Mouse (Mus musculus) left cerebral cortex, adult 18-20 months (tissue): ENCODE measurements around the gene Zfp85. TPM values are rescaled to one million over a fixed set of nuclear protein-coding genes. Genes with fewer than 3 reads are reported as not detected.
"Not testable (repeated sequence)": the region's sequence is repeated elsewhere in the genome, so short reads cannot be mapped to it uniquely, and the experiment has no call there.

ENCODE experiments used
- DNase-seq, 2 experiments: peaks; one replicate each; pipeline ENCODE4 v3.0.0; 2021 to 2022; ENCODE audit warnings: low spot score in 2 of 2, mixed read lengths in 1 of 2
- long read RNA-seq, 2 experiments: library from polyadenylated mRNA; stranded (forward); transcript quantifications; one replicate each; pipeline ENCODE4 v2.0.0; 2021
- total RNA-seq, 2 experiments: library from RNA; stranded (reverse); gene quantifications; 2 replicates each; pipeline ENCODE4 v1.2.3; 2021

Zfp85 gene
- 1 to 10 TPM; 6.6 to 7.2 TPM for total RNA-seq
- long read RNA-seq, experiment 1, partial matches to known transcripts, result 0 of 4 reads
- long read RNA-seq, experiment 1, other reads (novel, unspliced or antisense), result 2 of 4 reads
- long read RNA-seq, experiment 2, partial matches to known transcripts, result 0 of 2 reads
- long read RNA-seq, experiment 2, other reads (novel, unspliced or antisense), result 0 of 2 reads

GRCm38 (mm10) chr13:67754333-67755306, at the start of gene Zfp85:
Gene Zfp85 (minus strand): TSS chr13:67755228.
- DNase-seq, result peak; percentile 48 to 51

DNA sequence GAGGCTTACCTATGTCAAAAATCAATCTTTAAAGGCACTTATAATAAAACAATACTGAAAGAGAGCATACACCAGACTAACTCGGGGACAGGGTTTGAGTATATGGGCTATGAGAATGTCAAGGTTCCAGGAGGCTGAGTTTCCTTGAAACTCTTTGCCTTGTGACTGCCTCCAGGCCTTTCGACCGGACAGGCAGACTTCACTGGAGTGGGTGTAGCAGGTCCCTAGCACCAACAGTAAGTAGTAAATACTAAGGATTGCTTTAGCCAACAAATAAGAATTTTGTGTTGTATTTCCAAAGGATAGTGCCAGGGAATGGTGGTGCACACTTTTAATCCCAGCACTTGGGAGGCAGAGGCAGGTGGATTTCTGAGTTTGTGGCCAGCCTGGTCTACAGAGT, 44.1 kb upstream of the Zfp85 start:
- not testable (repeated sequence) for DNase-seq

GRCm38 (mm10) chr13:67798618-67799017, 43.6 kb upstream of the Zfp85 start:
- DNase-seq, result no peak

- DNase-seq, result no peak
These were observed 37.0 kb upstream of the Zfp85 start for GRCm38 (mm10) chr13:67791921-67792455.

GRCm38 (mm10) chr13:67779265-67780221, 24.5 kb upstream of the Zfp85 start, which contains the start of gene Zfp493:
Gene Zfp493 (plus strand): TSS chr13:67779693.
- DNase-seq, result peak; percentile 60 to 63

DNA sequence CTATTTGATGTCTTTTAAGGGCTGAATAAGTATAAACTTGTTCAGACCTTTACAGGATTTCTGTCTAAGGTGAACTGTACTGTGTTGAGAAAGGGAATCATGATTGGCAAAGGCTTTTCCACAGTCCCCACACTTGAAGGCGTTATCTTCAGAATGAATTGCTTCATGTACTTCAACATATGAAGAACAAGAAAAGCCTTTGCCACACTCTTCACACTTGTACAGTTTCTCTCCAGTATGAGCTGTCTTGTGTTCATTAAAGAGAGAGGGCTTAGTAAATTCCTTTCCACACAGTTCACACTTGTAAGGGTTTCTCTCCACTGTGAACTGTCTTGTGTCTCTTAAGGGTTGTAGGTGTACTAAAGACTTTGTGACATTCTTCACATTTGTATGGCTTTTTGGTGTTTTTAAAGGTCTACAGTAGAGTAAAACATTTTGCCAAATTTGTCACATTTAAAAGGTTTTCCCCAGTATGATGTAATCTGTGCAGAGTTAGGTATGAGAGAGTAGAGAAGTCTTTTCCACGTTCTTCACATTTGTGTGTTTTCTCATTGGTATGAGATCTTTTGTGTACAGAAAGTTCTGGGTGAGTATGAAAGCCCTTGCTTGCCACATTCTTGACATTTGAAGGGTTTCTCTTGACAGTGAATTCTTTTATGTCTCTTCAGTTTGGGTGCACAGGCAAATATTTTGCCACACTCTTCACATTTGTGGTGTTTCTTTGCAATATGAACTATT, 8.2 kb upstream of the Zfp85 start:
- no peak for DNase-seq

- no peak for DNase-seq
These were observed 4.9 kb upstream of the Zfp85 start for GRCm38 (mm10) chr13:67759966-67760365.

- DNase-seq, result no peak
These were observed 733 bp upstream of the Zfp85 start for GRCm38 (mm10) chr13:67755761-67756160.

DNA sequence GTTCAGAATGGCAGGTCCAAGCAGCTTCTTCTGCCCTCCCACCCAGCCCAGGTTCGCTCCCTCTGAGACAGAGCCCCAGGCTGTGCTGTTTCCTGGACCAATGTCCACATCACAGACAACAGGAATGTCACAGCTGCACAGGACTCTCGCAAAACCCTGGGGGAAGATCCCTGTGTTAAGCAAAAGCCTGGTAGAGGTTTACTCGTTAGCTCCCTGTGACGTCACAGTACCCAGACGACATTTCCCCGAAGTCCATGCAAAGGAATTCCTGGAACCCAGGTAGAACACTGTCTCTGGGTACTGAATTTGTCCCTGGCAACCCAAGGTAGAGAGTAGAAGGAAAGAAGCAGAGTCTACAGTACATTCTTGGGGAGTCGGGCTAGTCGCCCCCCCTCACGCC, 11.1 kb downstream of the Zfp85 start:
- DNase-seq, result no peak

DNA sequence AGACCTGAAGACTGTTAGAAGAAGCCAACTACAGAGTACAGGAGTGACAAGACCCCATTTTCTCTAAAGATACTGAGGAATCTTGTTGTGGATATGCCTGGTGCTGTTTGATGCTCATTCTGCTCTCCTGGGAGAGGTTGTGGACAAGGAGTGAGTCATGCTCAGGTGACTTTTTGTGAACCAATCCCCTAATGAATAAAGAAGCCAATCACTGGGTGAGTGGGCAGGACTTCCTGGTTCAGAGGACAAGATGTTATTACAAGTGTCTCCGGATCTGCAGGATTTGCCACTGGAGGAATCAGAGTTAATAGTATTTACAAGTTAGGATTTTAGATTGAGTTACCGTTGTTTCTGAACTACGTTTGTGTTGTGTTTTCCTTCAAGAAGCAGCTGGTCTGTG, 12.1 kb downstream of the Zfp85 start:
- no peak for DNase-seq

DNA sequence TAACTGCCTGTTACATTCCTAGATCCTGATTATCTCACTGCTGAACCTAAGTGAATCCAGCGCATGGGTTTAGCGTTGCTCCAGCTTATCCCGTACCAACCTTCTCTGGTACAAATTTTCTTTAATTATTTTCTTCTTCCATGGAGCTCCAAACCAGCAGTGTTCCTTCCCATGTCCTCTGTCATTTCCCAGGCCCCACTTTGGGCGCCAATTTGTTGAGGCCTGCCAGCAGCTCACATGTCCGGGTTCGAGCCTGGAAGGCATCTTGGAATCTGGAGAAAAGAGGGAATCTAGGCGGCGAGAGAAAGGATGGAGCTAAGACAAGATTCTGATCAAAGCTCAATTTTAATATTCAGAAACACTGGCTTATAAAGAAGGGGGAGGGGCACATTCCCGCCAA, 20.6 kb downstream of the Zfp85 start:
- DNase-seq, result not testable (repeated sequence)

DNA sequence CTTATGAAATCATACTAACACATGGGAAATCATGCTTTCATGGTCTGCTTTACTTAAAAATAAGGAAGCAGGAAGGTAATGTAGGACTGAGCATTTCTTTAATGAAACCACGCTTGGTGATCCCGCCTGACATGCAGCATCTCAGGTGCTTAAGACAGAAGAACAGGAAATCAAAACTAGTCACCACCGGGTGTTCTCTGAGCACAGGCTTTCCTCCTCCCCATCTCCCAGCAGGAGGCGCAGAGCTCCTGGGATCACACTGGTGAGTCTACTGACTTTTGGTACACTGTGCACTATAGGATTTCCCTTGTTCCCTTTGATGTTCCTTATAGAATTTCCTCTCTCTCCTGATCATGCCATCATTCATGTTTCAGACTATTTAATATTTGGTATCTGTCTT, 25.6 kb downstream of the Zfp85 start:
- DNase-seq, result peak; percentile 23 to 44

DNA sequence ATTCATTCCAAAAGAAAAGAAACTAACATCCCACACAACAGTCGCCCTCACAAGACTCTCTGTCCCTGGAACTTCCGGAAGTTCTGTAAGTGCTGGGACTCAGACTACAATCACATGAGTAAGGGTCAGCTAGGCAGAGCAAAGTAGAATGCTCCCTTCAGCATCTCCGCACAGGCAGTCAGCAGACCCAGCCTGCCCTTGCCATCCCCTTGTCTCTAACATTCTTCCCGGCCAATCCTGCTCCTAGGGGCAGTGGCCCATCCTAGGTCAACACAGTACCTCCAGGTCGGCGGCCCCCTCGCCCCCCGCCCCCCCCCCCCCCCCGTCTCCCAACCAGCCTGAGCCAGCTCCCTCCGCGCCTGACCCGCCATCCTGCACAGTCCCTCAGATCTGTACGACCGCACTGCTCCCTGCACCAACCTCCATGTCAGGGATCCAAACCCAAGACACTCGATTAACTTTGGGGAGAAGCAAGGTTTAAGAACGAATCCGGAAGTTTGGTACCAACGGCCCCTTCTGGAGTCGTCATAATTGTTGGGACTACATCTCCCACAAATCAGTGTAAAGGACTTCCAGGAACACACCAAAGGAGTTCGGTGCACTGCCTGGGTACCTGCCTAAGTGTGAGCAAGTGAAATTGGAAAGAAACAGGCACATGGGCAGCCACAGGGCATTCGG, 26.2 kb downstream of the Zfp85 start, which contains the start of gene Zfp65:
Gene Zfp65 (minus strand): TSS at position 533 of the 678 bp plus-strand sequence.
- DNase-seq, result peak; percentile 40 to 58

DNA sequence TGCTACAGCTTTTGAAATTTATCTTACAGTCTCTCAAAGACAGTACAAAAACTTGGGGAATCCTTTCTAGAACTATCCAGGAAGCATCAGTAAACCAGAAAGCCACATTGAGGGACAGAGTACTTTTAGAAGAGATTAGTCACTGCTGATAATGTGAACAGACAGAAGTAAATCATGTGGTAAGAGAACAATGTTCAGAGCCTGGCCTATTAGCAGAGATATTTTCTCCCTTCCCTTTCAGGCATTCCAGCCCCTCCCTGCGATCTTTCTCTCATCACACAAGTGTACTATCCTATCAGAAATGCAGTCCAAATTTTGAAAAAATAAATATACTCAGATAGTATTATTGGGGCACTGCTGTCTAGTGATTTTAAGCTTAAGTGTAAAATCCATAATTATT, 26.9 kb downstream of the Zfp85 start:
- no peak for DNase-seq

DNA sequence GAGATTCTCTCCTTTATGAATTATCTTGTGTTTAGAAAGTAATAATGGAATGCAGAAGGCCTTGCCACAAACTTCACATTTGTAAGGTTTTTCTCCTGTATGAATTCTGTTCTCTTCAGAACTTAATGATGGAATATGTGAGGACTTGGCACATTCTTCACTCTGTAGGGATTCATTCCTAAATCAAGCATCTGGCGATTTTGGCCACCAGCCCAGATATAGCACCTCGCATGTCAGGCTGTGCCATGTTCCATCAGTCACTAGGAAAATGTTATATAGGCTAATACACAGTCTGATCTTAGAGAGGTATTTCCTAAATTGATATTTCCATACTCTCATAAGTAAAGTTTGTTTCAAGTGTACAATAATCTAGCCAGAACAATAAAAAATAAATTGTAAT, 29.7 kb downstream of the Zfp85 start:
- DNase-seq, result not testable (repeated sequence)

DNA sequence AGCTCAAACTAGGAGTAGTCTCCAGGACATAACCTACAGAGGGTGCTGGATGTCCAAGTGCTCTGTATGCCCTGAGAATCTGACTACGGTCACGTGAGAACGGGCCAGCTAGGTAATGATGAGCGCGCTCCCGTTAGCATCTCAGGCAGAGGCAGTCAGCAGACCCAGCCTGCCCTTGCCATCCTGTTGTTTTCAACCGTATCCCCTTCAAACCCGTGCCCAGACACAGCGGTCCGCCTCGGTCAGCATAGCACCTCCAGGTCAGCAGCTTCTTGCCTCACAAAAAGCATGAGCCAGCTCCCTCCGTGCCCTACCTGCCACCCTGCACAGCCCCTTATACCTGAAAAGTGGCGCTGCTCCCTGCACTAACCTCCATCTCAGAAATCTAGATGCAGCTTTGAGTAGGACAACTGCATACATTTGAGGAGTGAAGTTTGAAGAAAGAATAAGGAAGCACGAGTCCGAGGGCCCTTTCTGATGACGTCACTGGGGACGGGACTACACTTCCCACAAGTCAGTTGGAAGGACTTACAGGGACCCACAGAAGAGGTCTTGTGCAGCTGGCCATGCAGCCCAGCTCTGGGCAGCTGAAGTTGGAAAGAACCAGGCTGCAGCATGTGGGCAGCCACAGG, 31.1 kb downstream of the Zfp85 start:
- peak; percentile 90 to 91 for DNase-seq
